In genomic region chr6:87589718-87590393, GRCm38 (mm10) we compare ENCODE assay signal across 8 mouse cellular contexts. TPM values are rescaled to one million over a fixed set of nuclear protein-coding genes. Genes with fewer than 3 reads are reported as not detected.
DNase-seq lines count a peak whose midpoint lies in the region; ATAC-seq and TF ChIP-seq lines count a peak whose summit lies in the region.

No protein-coding gene starts in this region.

- H3ac ChIP-seq in myocyte (ENCODE audit: control insufficient read depth, insufficient read length) = no peak overlapping the region

- no peak for TF ChIP-seq POLR2A in myocyte (IDR thresholded peaks at IDR 0.05; ENCODE audit: insufficient read length, low read depth)

- peak overlapping the region; percentile 70 for H3K4me3 ChIP-seq in heart, embryonic 10.5 days
- H3K4me3 ChIP-seq in embryonic facial prominence, embryonic 12.5 days = peak overlapping the region; percentile 55
- peak overlapping the region; percentile 66 for H3K4me3 ChIP-seq in intestine, embryonic 16.5 days (ENCODE audit: low read length)
- peak overlapping the region; percentile 28 for H3K4me3 ChIP-seq in myocyte

- H3K9ac ChIP-seq in embryonic facial prominence, embryonic 12.5 days = peak overlapping the region; percentile 52
- H3K9ac ChIP-seq in intestine, embryonic 16.5 days (ENCODE audit: low read depth, low read length) = peak overlapping the region; percentile 76

- no peaks in the 10 kb centered on the region for H3K79me2 ChIP-seq in myocyte (ENCODE audit: control insufficient read depth, insufficient read depth)

- peaks cover 33% of the 10 kb centered on the region for H3K4me1 ChIP-seq in heart, embryonic 10.5 days
- 0 out of 2 replicates have a peak, but pooled peaks cover 5% of the 10 kb centered on the region for H3K4me1 ChIP-seq in embryonic facial prominence, embryonic 12.5 days
- peaks cover 15% of the 10 kb centered on the region for H3K4me1 ChIP-seq in intestine, embryonic 16.5 days (ENCODE audit: control insufficient read depth, insufficient read depth, low read length)

- H3K36me3 ChIP-seq in heart, embryonic 10.5 days = 0 out of 2 replicates have a peak, but pooled peaks cover 3% of the 10 kb centered on the region
- H3K36me3 ChIP-seq in embryonic facial prominence, embryonic 12.5 days = no peaks in the 10 kb centered on the region
- H3K36me3 ChIP-seq in intestine, embryonic 16.5 days (ENCODE audit: control insufficient read depth, insufficient read depth, low read length) = no peaks in the 10 kb centered on the region
- no peaks in the 10 kb centered on the region for H3K36me3 ChIP-seq in myocyte (ENCODE audit: control insufficient read depth, insufficient read depth)

- 12% methylated on average over 12 of the region's 12 CpGs for WGBS in heart, embryonic 10.5 days
- 10% methylated on average over 12 of the region's 12 CpGs for WGBS in embryonic facial prominence, embryonic 12.5 days
- WGBS in intestine, embryonic 16.5 days = 13% methylated on average over 12 of the region's 12 CpGs

- peak; percentile 88 for DNase-seq in heart, embryonic 10.5 days (ENCODE audit: low spot score)
- no peak for DNase-seq in heart, postnatal 36 days
- no peak for DNase-seq in adipocyte (ENCODE audit: low spot score)
- DNase-seq in urinary bladder, postnatal 25 days (ENCODE audit: low spot score) = no peak
- no peak for DNase-seq in thymus, postnatal 0 days (ENCODE audit: low spot score)

- H3K9me3 ChIP-seq in heart, embryonic 10.5 days = no peaks in the 10 kb centered on the region
- H3K9me3 ChIP-seq in embryonic facial prominence, embryonic 12.5 days = no peaks in the 10 kb centered on the region
- no peaks in the 10 kb centered on the region for H3K9me3 ChIP-seq in intestine, embryonic 16.5 days (ENCODE audit: control insufficient read depth, low read length)

- H3K27ac ChIP-seq in heart, embryonic 10.5 days = peak overlapping the region; percentile 85; the same call in 1 of the 2 replicates
- no peak overlapping the region for H3K27ac ChIP-seq in embryonic facial prominence, embryonic 12.5 days
- H3K27ac ChIP-seq in intestine, embryonic 16.5 days (ENCODE audit: low read length) = no peak overlapping the region

- peaks cover 35% of the 10 kb centered on the region for H3K27me3 ChIP-seq in heart, embryonic 10.5 days (ENCODE audit: insufficient read depth, poor library complexity, severe bottlenecking)
- H3K27me3 ChIP-seq in embryonic facial prominence, embryonic 12.5 days = peaks cover 23% of the 10 kb centered on the region
- H3K27me3 ChIP-seq in intestine, embryonic 16.5 days (replicated peaks; ENCODE audit: control insufficient read depth, insufficient read depth, low read length) = no peaks in the 10 kb centered on the region
- no peaks in the 10 kb centered on the region for H3K27me3 ChIP-seq in myocyte (ENCODE audit: control insufficient read depth, insufficient read depth, insufficient read length)

- no peak for ATAC-seq in embryonic facial prominence, embryonic 12.5 days (ENCODE audit: insufficient number of reproducible peaks, insufficient read depth, low FRiP score, low TSS enrichment)
- peak; percentile 51 for ATAC-seq in intestine, embryonic 16.5 days

- intact Hi-C loops in heart, postnatal 36 days (cut with DNase I) = no loop called here

- H3K4me2 ChIP-seq in embryonic facial prominence, embryonic 12.5 days (replicated peaks) = peak overlapping the region; percentile 80
- peak overlapping the region; percentile 99 for H3K4me2 ChIP-seq in intestine, embryonic 16.5 days (ENCODE audit: low read depth, low read length)
- peak overlapping the region; percentile 89 for H3K4me2 ChIP-seq in myocyte (ENCODE audit: low read depth)

TF ChIP-seq in myocyte, 11 proteins besides CTCF, POLR2A, EP300 and RAD21:
- TF ChIP-seq MAX (IDR thresholded peaks at IDR 0.05; ENCODE audit: low read depth) (no peak), POLR2AphosphoS2 (IDR thresholded peaks at IDR 0.05; ENCODE audit: insufficient read length, low read depth) (no peak), MYOG (IDR thresholded peaks at IDR 0.05; ENCODE audit: control insufficient read depth in 1 of 3, insufficient read depth in 1 of 3, insufficient read length in 2 of 3, low read depth in 2 of 3) (no peak), MYOD1 (IDR thresholded peaks at IDR 0.05; ENCODE audit: control insufficient read depth in 1 of 3, insufficient read length in 2 of 3, low read depth in 2 of 3) (no peak), TCF12 (IDR thresholded peaks at IDR 0.05; ENCODE audit: insufficient read depth, poor library complexity, severe bottlenecking) (no peak), CEBPB (IDR thresholded peaks at IDR 0.05; ENCODE audit: insufficient read depth, poor library complexity, severe bottlenecking) (no peak), E2F4 (IDR thresholded peaks at IDR 0.05; ENCODE audit: insufficient read depth) (no peak), REST (IDR thresholded peaks at IDR 0.05; ENCODE audit: insufficient read depth, insufficient read length) (no peak), USF1 (IDR thresholded peaks at IDR 0.05; ENCODE audit: low read depth) (no peak), SRF (IDR thresholded peaks at IDR 0.05; ENCODE audit: control insufficient read depth, insufficient read length, low read depth) (no peak)

RNA-seq across cellular contexts. Expression of gene Prokr1, which starts 0.7 kb away (rescaled TPM):
- polyA plus RNA-seq in heart, embryonic 10.5 days (2016; fragmentation: Nextera tagmentation; extraction: Ambion mirVana) = 3.0 and 3.9 TPM in 2 replicates
- under 1 TPM; 0.43 to 0.50 TPM for total RNA-seq in heart, postnatal 36 days (2021)
- 3.7 and 4.1 TPM in 2 replicates for polyA plus RNA-seq in embryonic facial prominence, embryonic 12.5 days (2016; fragmentation: Nextera tagmentation; extraction: Ambion mirVana)
- polyA plus RNA-seq in intestine, embryonic 16.5 days (2015; fragmentation: Nextera tagmentation; extraction: Ambion mirVana) = 2.3 and 2.4 TPM in 2 replicates
- 0.25 TPM for polyA plus RNA-seq in myocyte (2012; fragmentation: generic; extraction: Trizol)
- 0.07 and 0.21 TPM in 2 replicates for polyA plus RNA-seq in thymus, postnatal 0 days (2015; fragmentation: Nextera tagmentation; extraction: Ambion mirVana)

RNA-seq across cellular contexts. Expression of gene Arhgap25, which starts 56.8 kb away (rescaled TPM):
- polyA plus RNA-seq in heart, embryonic 10.5 days (2016; fragmentation: Nextera tagmentation; extraction: Ambion mirVana) = 2.3 and 3.9 TPM in 2 replicates
- total RNA-seq in heart, postnatal 36 days (2021) = 1 to 10 TPM; 3.0 to 3.7 TPM
- polyA plus RNA-seq in embryonic facial prominence, embryonic 12.5 days (2016; fragmentation: Nextera tagmentation; extraction: Ambion mirVana) = 4.4 and 5.0 TPM in 2 replicates
- polyA plus RNA-seq in intestine, embryonic 16.5 days (2015; fragmentation: Nextera tagmentation; extraction: Ambion mirVana) = 3.4 and 4.2 TPM in 2 replicates
- polyA plus RNA-seq in myocyte (2012; fragmentation: generic; extraction: Trizol) = 0.34 TPM
- 34.5 and 34.6 TPM in 2 replicates for polyA plus RNA-seq in thymus, postnatal 0 days (2015; fragmentation: Nextera tagmentation; extraction: Ambion mirVana)
